Mouse (Mus musculus) stomach, embryonic 15.5 days (tissue): ENCODE results near the gene Snx1. TPM values are rescaled to one million over a fixed set of nuclear protein-coding genes. Genes with fewer than 3 reads are reported as not detected.
A peak's percentile ranks its signal among the peaks of the same experiment; 100 is the strongest.

Experiments used
- ATAC-seq: fragments of 200-750 bp; cut with Nextera tagmentation; 2 replicates; pipeline ENCODE4 v1.8.0; 2017; ENCODE audit warnings: low read depth, moderate number of reproducible peaks, moderate TSS enrichment; ENCODE audit not compliant: insufficient read depth, low FRiP score
- H3K27ac ChIP-seq: fragments of 300-500 bp; sonication (generic); 2 replicates; pipeline ENCODE4 v1.5.1; 2015; ENCODE audit warnings: mild to moderate bottlenecking, inconsistent platforms
- H3K27me3 ChIP-seq: fragments of 300-500 bp; sonication (generic); replicated peaks from 2 replicates; pipeline ENCODE4 v1.6.1; 2015; ENCODE audit warnings: inconsistent platforms
- H3K36me3 ChIP-seq: fragments of 300-500 bp; sonication (generic); 2 replicates; pipeline ENCODE4 v1.6.1; 2015; ENCODE audit warnings: inconsistent platforms
- H3K4me1 ChIP-seq: fragments of 300-500 bp; sonication (generic); 2 replicates; pipeline ENCODE4 v1.6.1; 2015; ENCODE audit warnings: inconsistent platforms
- H3K4me2 ChIP-seq: fragments of 300-500 bp; sonication (generic); 2 replicates; pipeline ENCODE4 v1.6.1; 2015; ENCODE audit warnings: mild to moderate bottlenecking, inconsistent platforms
- H3K4me3 ChIP-seq: fragments of 300-500 bp; sonication (generic); replicated peaks from 2 replicates; pipeline ENCODE4 v1.5.1; 2015; ENCODE audit warnings: inconsistent platforms
- H3K9ac ChIP-seq: fragments of 300-500 bp; sonication (generic); 2 replicates; pipeline ENCODE4 v1.6.1; 2015; ENCODE audit warnings: inconsistent platforms
- H3K9me3 ChIP-seq: fragments of 300-500 bp; sonication (generic); 2 replicates; pipeline ENCODE4 v1.6.1; 2016; ENCODE audit warnings: inconsistent platforms
- WGBS: fragments of 180-500 bp; shearing (Covaris S2); methylation state at CpG from one replicate; pipeline ENCODE4 v1.1.7; 2015; 5-methylcytosine and 5-hydroxymethylcytosine counted together
- polyA plus RNA-seq: library from polyadenylated mRNA; unstranded; fragments of >200 nt; fragmentation: Nextera tagmentation; extraction: Ambion mirVana; gene quantifications from 2 replicates; pipeline ENCODE4 v1.2.1, GENCODE M21; 2015

The Snx1 gene
- polyA plus RNA-seq, 1 experiment from 2014 or later, result 124 TPM

- peaks cover 4% of the 10 kb centered on the region; the same call in 1 of the 2 replicates for H3K36me3 ChIP-seq
- no peak overlapping the region for H3K27ac ChIP-seq
- no peaks in the 10 kb centered on the region for H3K27me3 ChIP-seq
- no peak overlapping the region for H3K4me2 ChIP-seq
- no peak overlapping the region for H3K4me3 ChIP-seq
- no peak for ATAC-seq
- 83% methylated on average over 4 of the region's 4 CpGs for WGBS
- H3K9ac ChIP-seq, result no peak overlapping the region
- peaks cover 4% of the 10 kb centered on the region; the same call in 1 of the 2 replicates for H3K4me1 ChIP-seq
- H3K9me3 ChIP-seq, result no peaks in the 10 kb centered on the region
Measured at GRCm38 (mm10) chr9:66081999-66082398, 44.4 kb downstream of the Snx1 start.

- no peaks in the 10 kb centered on the region for H3K27me3 ChIP-seq
- H3K4me2 ChIP-seq, result no peak overlapping the region
- no peaks in the 10 kb centered on the region for H3K9me3 ChIP-seq
- WGBS, result 74% methylated on average over 3 of the region's 3 CpGs
- no peak overlapping the region for H3K9ac ChIP-seq
- peaks cover 4% of the 10 kb centered on the region; the same call in 1 of the 2 replicates for H3K4me1 ChIP-seq
- ATAC-seq, result no peak
- no peaks in the 10 kb centered on the region for H3K36me3 ChIP-seq
- no peak overlapping the region for H3K27ac ChIP-seq
- H3K4me3 ChIP-seq, result no peak overlapping the region
Measured at GRCm38 (mm10) chr9:66080804-66081459, 45.5 kb downstream of the Snx1 start.

GRCm38 (mm10) chr9:66078493-66078892 is 47.9 kb downstream of the Snx1 start:
- no peak for ATAC-seq
- no peaks in the 10 kb centered on the region for H3K36me3 ChIP-seq
- no peaks in the 10 kb centered on the region for H3K27me3 ChIP-seq
- WGBS, result 8% methylated on average over 14 of the region's 14 CpGs
- peaks cover 4% of the 10 kb centered on the region; the same call in 1 of the 2 replicates for H3K4me1 ChIP-seq
- no peak overlapping the region for H3K4me3 ChIP-seq
- H3K4me2 ChIP-seq, result peak overlapping the region; percentile 21
- H3K9ac ChIP-seq, result no peak overlapping the region
- no peak overlapping the region for H3K27ac ChIP-seq
- no peaks in the 10 kb centered on the region for H3K9me3 ChIP-seq

- 58% methylated on average over 3 of the region's 3 CpGs for WGBS
- Histone ChIP-seq H3K36me3 (no peaks in the 10 kb centered on the region), H3K4me1 (peaks cover 4% of the 10 kb centered on the region; the same call in 1 of the 2 replicates), H3K9ac (no peak overlapping the region), H3K4me3 (no peak overlapping the region), H3K27me3 (no peaks in the 10 kb centered on the region), H3K9me3 (no peaks in the 10 kb centered on the region), H3K27ac (no peak overlapping the region), H3K4me2 (0 out of 2 replicates have a peak overlapping the region, but pooled peaks have one; percentile 21)
- ATAC-seq, result no peak
Measured at GRCm38 (mm10) chr9:66078072-66078471, 48.3 kb downstream of the Snx1 start.

GRCm38 (mm10) chr9:66072754-66073153 is 53.6 kb downstream of the Snx1 start:
- WGBS, result 82% methylated on average over 7 of the region's 7 CpGs

GRCm38 (mm10) chr9:66070151-66070550 is 56.2 kb downstream of the Snx1 start:
- no peak for ATAC-seq
- H3K4me2 ChIP-seq, result peak overlapping the region; percentile 98; the same call in 1 of the 2 replicates

More at GRCm38 (mm10) chr9:66072754-66073153, 53.6 kb downstream of the Snx1 start:
- no peak for ATAC-seq
- no peak overlapping the region for H3K4me3 ChIP-seq
- H3K36me3 ChIP-seq, result no peaks in the 10 kb centered on the region
- peaks cover 6% of the 10 kb centered on the region for H3K4me1 ChIP-seq
- no peak overlapping the region for H3K27ac ChIP-seq
- no peak overlapping the region for H3K4me2 ChIP-seq
- H3K9me3 ChIP-seq, result no peaks in the 10 kb centered on the region
- peaks cover 5% of the 10 kb centered on the region; the same call in 1 of the 2 replicates for H3K27me3 ChIP-seq
- H3K9ac ChIP-seq, result no peak overlapping the region

GRCm38 (mm10) chr9:66069583-66069982 is 56.8 kb downstream of the Snx1 start, which contains the start of gene Snx22:
TSS of gene Snx22 (minus strand) at chr9:66069719.
- Histone ChIP-seq H3K4me1 (peaks cover 6% of the 10 kb centered on the region), H3K4me3 (peak within 1 kb of the TSS; percentile 48), H3K4me2 (peak within 1 kb of the TSS; percentile 98), H3K9me3 (no peaks in the 10 kb centered on the region), H3K27me3 (peaks cover 11% of the 10 kb centered on the region; the same call in 1 of the 2 replicates), H3K36me3 (peaks cover 21% of the 10 kb centered on the region), H3K27ac (no peak within 1 kb of the TSS), H3K9ac (peak within 1 kb of the TSS; percentile 13; the same call in 1 of the 2 replicates)
- ATAC-seq, result peak; percentile 97
- WGBS, result 2% methylated on average over 22 of the region's 22 CpGs

More at GRCm38 (mm10) chr9:66070151-66070550, 56.2 kb downstream of the Snx1 start:
- Histone ChIP-seq H3K27ac (no peak overlapping the region), H3K36me3 (peaks cover 19% of the 10 kb centered on the region), H3K9me3 (no peaks in the 10 kb centered on the region), H3K4me1 (peaks cover 6% of the 10 kb centered on the region), H3K9ac (no peak overlapping the region), H3K27me3 (peaks cover 11% of the 10 kb centered on the region; the same call in 1 of the 2 replicates), H3K4me3 (no peak overlapping the region)
- 77% methylated on average over 5 of the region's 5 CpGs for WGBS

- H3K4me3 ChIP-seq, result peak overlapping the region; percentile 48
- H3K4me2 ChIP-seq, result peak overlapping the region; percentile 98
- peaks cover 11% of the 10 kb centered on the region; the same call in 1 of the 2 replicates for H3K27me3 ChIP-seq
- no peaks in the 10 kb centered on the region for H3K9me3 ChIP-seq
- peak overlapping the region; percentile 13; the same call in 1 of the 2 replicates for H3K9ac ChIP-seq
- H3K36me3 ChIP-seq, result peaks cover 26% of the 10 kb centered on the region
- WGBS, result 1% methylated on average over 30 of the region's 30 CpGs
- peaks cover 6% of the 10 kb centered on the region for H3K4me1 ChIP-seq
- 0 out of 2 replicates have a peak, but pooled peaks have one; percentile 37 for ATAC-seq
- no peak overlapping the region for H3K27ac ChIP-seq
Measured at GRCm38 (mm10) chr9:66068971-66069391, 57.4 kb downstream of the Snx1 start.

GRCm38 (mm10) chr9:66068056-66068455 is 58.3 kb downstream of the Snx1 start:
- WGBS, result 64% methylated on average over 4 of the region's 4 CpGs
- no peaks in the 10 kb centered on the region for H3K9me3 ChIP-seq

GRCm38 (mm10) chr9:66067542-66067941 is 58.8 kb downstream of the Snx1 start:
- Histone ChIP-seq H3K4me3 (no peak overlapping the region), H3K4me1 (peaks cover 6% of the 10 kb centered on the region), H3K36me3 (peaks cover 41% of the 10 kb centered on the region), H3K27me3 (peaks cover 11% of the 10 kb centered on the region; the same call in 1 of the 2 replicates), H3K27ac (no peak overlapping the region), H3K9ac (no peak overlapping the region), H3K9me3 (no peaks in the 10 kb centered on the region), H3K4me2 (no peak overlapping the region)
- no peak for ATAC-seq
- WGBS, result 38% methylated on average over 5 of the region's 5 CpGs

More at GRCm38 (mm10) chr9:66068056-66068455, 58.3 kb downstream of the Snx1 start:
- Histone ChIP-seq H3K27me3 (peaks cover 11% of the 10 kb centered on the region; the same call in 1 of the 2 replicates), H3K4me3 (no peak overlapping the region), H3K36me3 (peaks cover 36% of the 10 kb centered on the region), H3K4me1 (peaks cover 6% of the 10 kb centered on the region), H3K9ac (no peak overlapping the region), H3K27ac (no peak overlapping the region), H3K4me2 (peak overlapping the region; percentile 98; the same call in 1 of the 2 replicates)
- no peak for ATAC-seq

GRCm38 (mm10) chr9:66066791-66067190 is 59.6 kb downstream of the Snx1 start:
- Histone ChIP-seq H3K9ac (no peak overlapping the region), H3K36me3 (peaks cover 42% of the 10 kb centered on the region), H3K27me3 (peaks cover 11% of the 10 kb centered on the region; the same call in 1 of the 2 replicates), H3K4me3 (no peak overlapping the region), H3K27ac (no peak overlapping the region), H3K4me1 (peaks cover 6% of the 10 kb centered on the region), H3K9me3 (no peaks in the 10 kb centered on the region), H3K4me2 (no peak overlapping the region)
- no peak for ATAC-seq
- WGBS, result 84% methylated on average over 3 of the region's 3 CpGs

- H3K27me3 ChIP-seq, result peaks cover 7% of the 10 kb centered on the region; the same call in 1 of the 2 replicates
- H3K9ac ChIP-seq, result no peak overlapping the region
- no peak overlapping the region for H3K4me3 ChIP-seq
- H3K4me2 ChIP-seq, result no peak overlapping the region
- peaks cover 16% of the 10 kb centered on the region for H3K4me1 ChIP-seq
- H3K9me3 ChIP-seq, result no peaks in the 10 kb centered on the region
- 95% methylated on average over 11 of the region's 11 CpGs for WGBS
- no peak overlapping the region for H3K27ac ChIP-seq
- peaks cover 42% of the 10 kb centered on the region for H3K36me3 ChIP-seq
- ATAC-seq, result no peak
Measured at GRCm38 (mm10) chr9:66064316-66064715, 62.1 kb downstream of the Snx1 start.
